Mouse (Mus musculus) megakaryocyte, embryonic 14.5 days (primary cell): ENCODE results near the gene Vmn2r109. TPM values are rescaled to one million over a fixed set of nuclear protein-coding genes. Genes with fewer than 3 reads are reported as not detected.
"Not testable (repeated sequence)": the region's sequence is repeated elsewhere in the genome, so short reads cannot be mapped to it uniquely, and the experiment has no call there.

Source experiments
- H3K27me3 ChIP-seq: replicated peaks from 2 replicates; pipeline ENCODE3; 2012; ENCODE audit warnings: inconsistent platforms
- H3K36me3 ChIP-seq: replicated peaks from 2 replicates; pipeline ENCODE3; 2012; ENCODE audit warnings: low read length, inconsistent platforms, mixed read lengths
- H3K4me1 ChIP-seq: 2 replicates; pipeline ENCODE4 v1.6.1; 2012; ENCODE audit warnings: inconsistent platforms
- H3K4me3 ChIP-seq: replicated peaks from 2 replicates; pipeline ENCODE3; 2012; ENCODE audit warnings: moderate library complexity, mild to moderate bottlenecking, inconsistent platforms
- H3K9me3 ChIP-seq: 2 replicates; pipeline ENCODE4 v1.6.1; 2012; ENCODE audit warnings: inconsistent platforms
- FLI1 ChIP-seq: IDR thresholded peaks from 2 replicates; pipeline ENCODE4 v1.6.1; 2012; ENCODE audit warnings: low read length, inconsistent platforms, mixed read lengths
- GATA1 ChIP-seq: IDR thresholded peaks from 3 replicates; pipeline ENCODE4 v1.6.1; 2012; ENCODE audit warnings: mixed read lengths, low read length, inconsistent platforms, borderline replicate concordance
- polyA plus RNA-seq: library from polyadenylated mRNA; stranded (reverse); fragments of >175 nt; gene quantifications from 2 replicates; pipeline ENCODE4 v1.2.3, GENCODE M21; 2012; ENCODE audit warnings: low replicate concordance; ENCODE audit not compliant: insufficient read depth

The Vmn2r109 gene
- not detected in 2 replicates for polyA plus RNA-seq

- Histone ChIP-seq H3K36me3 (no peaks in the 10 kb centered on the region), H3K27me3 (no peaks in the 10 kb centered on the region), H3K9me3 (0 out of 2 replicates have a peak, but pooled peaks cover 3% of the 10 kb centered on the region), H3K4me1 (no peaks in the 10 kb centered on the region), H3K4me3 (no peak within 1 kb of the TSS)
- TF ChIP-seq FLI1 = no peak
- no peak for TF ChIP-seq GATA1
Observed at GRCm38 (mm10) chr17:20564656-20565055, at the start of gene Vmn2r109. Gene Vmn2r109, minus strand, starts transcription at chr17:20564756.

GRCm38 (mm10) chr17:20596323-20596722, 31.8 kb upstream of the Vmn2r109 start, which contains the start of gene Vmn2r110:
Gene Vmn2r110, minus strand, starts transcription at chr17:20596423.
- H3K4me1 ChIP-seq = no peaks in the 10 kb centered on the region
- H3K9me3 ChIP-seq = 0 out of 2 replicates have a peak, but pooled peaks cover 1% of the 10 kb centered on the region
- TF ChIP-seq FLI1 (no peak), GATA1 (no peak)
- no peaks in the 10 kb centered on the region for H3K36me3 ChIP-seq
- H3K27me3 ChIP-seq = no peaks in the 10 kb centered on the region
- H3K4me3 ChIP-seq = no peak within 1 kb of the TSS

- not testable (repeated sequence) for H3K4me3 ChIP-seq, H3K36me3 ChIP-seq, H3K9me3 ChIP-seq, H3K27me3 ChIP-seq, H3K4me1 ChIP-seq
Observed at GRCm38 (mm10) chr17:20508247-20508646, 56.3 kb downstream of the Vmn2r109 start.

GRCm38 (mm10) chr17:20497858-20498257, 66.7 kb downstream of the Vmn2r109 start, which contains the start of gene Vmn1r225:
Gene Vmn1r225, plus strand, starts transcription at chr17:20498158.
- Histone ChIP-seq H3K4me1 (no peaks in the 10 kb centered on the region), H3K36me3 (no peaks in the 10 kb centered on the region), H3K4me3 (no peak within 1 kb of the TSS), H3K27me3 (no peaks in the 10 kb centered on the region), H3K9me3 (no peaks in the 10 kb centered on the region)
- no peak for TF ChIP-seq FLI1
- no peak for TF ChIP-seq GATA1

Other genes starting within 250 kb of the Vmn2r109 start
- 0.16 TPM in 1 of 2 replicates, not detected in the other for gene Vmn2r107, start 219.5 kb downstream of the Vmn2r109 start, polyA plus RNA-seq
- gene Vmn1r224, start 150.6 kb downstream of the Vmn2r109 start, polyA plus RNA-seq = not detected in 2 replicates
- not detected in 2 replicates for gene Vmn2r108, start 83.4 kb downstream of the Vmn2r109 start, polyA plus RNA-seq
- gene Vmn1r225, start 66.6 kb downstream of the Vmn2r109 start, polyA plus RNA-seq = not detected in 2 replicates
- 0.02 TPM in 1 of 2 replicates, not detected in the other for gene Vmn2r110, start 31.7 kb upstream of the Vmn2r109 start, polyA plus RNA-seq
- gene Fpr-rs3, start 60.1 kb upstream of the Vmn2r109 start, polyA plus RNA-seq = not detected in 2 replicates
- not detected in 2 replicates for gene Vmn1r226, start 118.1 kb upstream of the Vmn2r109 start, polyA plus RNA-seq
- gene Vmn1r227, start 165.1 kb upstream of the Vmn2r109 start, polyA plus RNA-seq = not detected in 2 replicates
- gene Vmn1r228, start 221.4 kb upstream of the Vmn2r109 start, polyA plus RNA-seq = not detected in 2 replicates
- gene Vmn1r229, start 246.8 kb upstream of the Vmn2r109 start, polyA plus RNA-seq = not detected in 2 replicates